ENCODE assay signal across 19 mouse cellular contexts in the genomic region with DNA sequence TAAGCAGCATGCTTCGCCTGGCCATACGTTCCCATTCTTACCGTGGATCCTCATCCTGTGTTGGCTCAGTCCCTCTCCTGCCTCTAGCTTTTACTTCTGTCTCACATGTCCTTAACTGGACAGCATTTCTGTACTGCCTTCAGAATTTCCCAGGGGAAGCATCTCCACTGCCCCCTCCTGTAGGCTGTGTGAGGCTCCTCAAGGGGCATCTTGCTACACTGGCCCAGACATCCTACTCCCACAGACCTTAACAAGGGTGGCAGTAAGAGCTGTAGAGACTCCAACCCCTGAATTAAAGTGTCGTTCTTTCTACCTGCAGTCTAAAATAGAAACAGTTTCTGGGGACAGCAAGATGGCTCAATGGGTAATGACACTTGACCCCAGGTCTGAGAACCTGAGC.
DNase-seq lines count a peak whose midpoint lies in the region; ATAC-seq lines count a peak whose summit lies in the region.
"Had no signal": no experiment of that assay in that cellular context is flagged by ENCODE, and none has a peak within 500 bp of the region (broad histone marks: within the 10 kb centered on the region; RNA-seq: fewer than 3 reads in every experiment).

No protein-coding gene starts in this region.

- no peak for ATAC-seq in midbrain, embryonic 11.5 days (ENCODE audit: low FRiP score)
- no peak for ATAC-seq in midbrain, embryonic 13.5 days
- ATAC-seq in limb, embryonic 12.5 days (ENCODE audit: insufficient number of reproducible peaks, insufficient read depth, low FRiP score, low TSS enrichment, low read depth): no peak
- no peak for ATAC-seq in kidney, embryonic 14.5 days (ENCODE audit: low FRiP score, low TSS enrichment)
- ATAC-seq in cerebellum, adult (ENCODE audit: insufficient number of reproducible peaks, low FRiP score, low TSS enrichment): no peak
- ATAC-seq: forebrain, embryonic 14.5 days; forebrain, postnatal 0 days had no signal

- no peaks in the 10 kb centered on the region for H3K9me3 ChIP-seq in midbrain, embryonic 11.5 days (ENCODE audit: control insufficient read depth, low read length)
- no peaks in the 10 kb centered on the region for H3K9me3 ChIP-seq in midbrain, embryonic 13.5 days
- no peaks in the 10 kb centered on the region for H3K9me3 ChIP-seq in limb, embryonic 12.5 days
- no peaks in the 10 kb centered on the region for H3K9me3 ChIP-seq in kidney, embryonic 14.5 days (ENCODE audit: control insufficient read depth, low read length)
- H3K9me3 ChIP-seq: embryonic facial prominence, embryonic 10.5 days; embryonic facial prominence, embryonic 12.5 days; forebrain, embryonic 12.5 days had no signal

- H3K9ac ChIP-seq in midbrain, embryonic 11.5 days (ENCODE audit: low read length): no peak overlapping the region
- H3K9ac ChIP-seq in midbrain, embryonic 13.5 days (replicated peaks): no peak overlapping the region
- H3K9ac ChIP-seq in limb, embryonic 12.5 days (replicated peaks): no peak overlapping the region
- H3K9ac ChIP-seq in kidney, embryonic 14.5 days (ENCODE audit: low read depth, low read length): no peak overlapping the region
- H3K9ac ChIP-seq: embryonic facial prominence, embryonic 12.5 days; forebrain, embryonic 12.5 days; forebrain, postnatal 0 days had no signal

- intact Hi-C loops in heart, postnatal 10 days (cut with DNase I): no loop called here

- WGBS in midbrain, embryonic 11.5 days: 90% methylated on average over 4 of the region's 4 CpGs
- 90% methylated on average over 4 of the region's 4 CpGs for WGBS in midbrain, embryonic 13.5 days
- 81% methylated on average over 4 of the region's 4 CpGs for WGBS in limb, embryonic 12.5 days
- 82% methylated on average over 4 of the region's 4 CpGs for WGBS in kidney, embryonic 14.5 days

- no peaks in the 10 kb centered on the region for H3K27me3 ChIP-seq in midbrain, embryonic 11.5 days (ENCODE audit: control insufficient read depth, insufficient read depth, low read length)
- no peaks in the 10 kb centered on the region for H3K27me3 ChIP-seq in midbrain, embryonic 13.5 days
- H3K27me3 ChIP-seq in limb, embryonic 12.5 days: no peaks in the 10 kb centered on the region; the same call in 1 of the 2 replicates
- H3K27me3 ChIP-seq in kidney, embryonic 14.5 days (ENCODE audit: control insufficient read depth, insufficient read depth, low read length): peaks cover 6% of the 10 kb centered on the region
- H3K27me3 ChIP-seq: embryonic facial prominence, embryonic 12.5 days had no signal

- no peak overlapping the region for H3K27ac ChIP-seq in midbrain, embryonic 11.5 days (ENCODE audit: low read depth, low read length)
- no peak overlapping the region for H3K27ac ChIP-seq in midbrain, embryonic 13.5 days
- H3K27ac ChIP-seq in limb, embryonic 12.5 days: 0 out of 2 replicates have a peak overlapping the region, but pooled peaks have one; percentile 14
- H3K27ac ChIP-seq in kidney, embryonic 14.5 days (ENCODE audit: low read depth, low read length): no peak overlapping the region
- H3K27ac ChIP-seq: embryonic facial prominence, embryonic 10.5 days; embryonic facial prominence, embryonic 12.5 days; forebrain, embryonic 12.5 days had no signal

- peak; percentile 66 for DNase-seq in heart, adult 11 months
- no peak for DNase-seq in heart, postnatal 10 days
- DNase-seq in midbrain, embryonic 11.5 days (ENCODE audit: low spot score, missing footprints): peak; percentile 80
- DNase-seq: adrenal gland, adult 2 months; adrenal gland, postnatal 10 days; adrenal gland, postnatal 25 days; cerebellum, adult 11-12 months; cerebellum, adult 2 months; cerebellum, adult 9-10 months; cerebellum, postnatal 25 days; forebrain, postnatal 0 days had no signal

- H3K36me3 ChIP-seq in midbrain, embryonic 11.5 days (ENCODE audit: control insufficient read depth, insufficient read depth, low read length): no peaks in the 10 kb centered on the region
- no peaks in the 10 kb centered on the region for H3K36me3 ChIP-seq in midbrain, embryonic 13.5 days
- no peaks in the 10 kb centered on the region for H3K36me3 ChIP-seq in limb, embryonic 12.5 days
- H3K36me3 ChIP-seq in kidney, embryonic 14.5 days (ENCODE audit: control insufficient read depth, insufficient read depth, low read length): no peaks in the 10 kb centered on the region
- H3K36me3 ChIP-seq: embryonic facial prominence, embryonic 10.5 days; embryonic facial prominence, embryonic 12.5 days; forebrain, embryonic 12.5 days had no signal

- H3K4me1 ChIP-seq in midbrain, embryonic 11.5 days (ENCODE audit: control insufficient read depth, insufficient read depth, low read length): peaks cover 14% of the 10 kb centered on the region
- peaks cover 29% of the 10 kb centered on the region for H3K4me1 ChIP-seq in midbrain, embryonic 13.5 days (replicated peaks)
- peaks cover 44% of the 10 kb centered on the region for H3K4me1 ChIP-seq in limb, embryonic 12.5 days (replicated peaks)
- peaks cover 20% of the 10 kb centered on the region; the same call in 1 of the 2 replicates for H3K4me1 ChIP-seq in kidney, embryonic 14.5 days (ENCODE audit: control insufficient read depth, insufficient read depth, low read length)

- H3K4me2 ChIP-seq in midbrain, embryonic 11.5 days: no peak overlapping the region
- no peak overlapping the region for H3K4me2 ChIP-seq in midbrain, embryonic 13.5 days (replicated peaks)
- H3K4me2 ChIP-seq in limb, embryonic 12.5 days: no peak overlapping the region
- no peak overlapping the region for H3K4me2 ChIP-seq in kidney, embryonic 14.5 days (replicated peaks; ENCODE audit: low read depth, low read length)
- H3K4me2 ChIP-seq: embryonic facial prominence, embryonic 12.5 days; forebrain, embryonic 12.5 days had no signal

- H3K4me3 ChIP-seq in midbrain, embryonic 11.5 days (ENCODE audit: low read depth, low read length): no peak overlapping the region
- no peak overlapping the region for H3K4me3 ChIP-seq in midbrain, embryonic 13.5 days (replicated peaks)
- H3K4me3 ChIP-seq in limb, embryonic 12.5 days (replicated peaks): no peak overlapping the region
- H3K4me3 ChIP-seq in kidney, embryonic 14.5 days (ENCODE audit: low read length): no peak overlapping the region
- H3K4me3 ChIP-seq: embryonic facial prominence, embryonic 10.5 days; embryonic facial prominence, embryonic 12.5 days; forebrain, embryonic 12.5 days had no signal

Comparison
In these comparisons a context has a peak if more than half of its experiments do, and no peak if none do; other contexts are left out.
1. DNase-seq: peak in heart, adult 11 months (single experiment) and midbrain, embryonic 11.5 days (single experiment); none in heart, postnatal 10 days (0 of 2).